Comparison of ENCODE assay signal across 10 mouse cellular contexts in the genomic region with DNA sequence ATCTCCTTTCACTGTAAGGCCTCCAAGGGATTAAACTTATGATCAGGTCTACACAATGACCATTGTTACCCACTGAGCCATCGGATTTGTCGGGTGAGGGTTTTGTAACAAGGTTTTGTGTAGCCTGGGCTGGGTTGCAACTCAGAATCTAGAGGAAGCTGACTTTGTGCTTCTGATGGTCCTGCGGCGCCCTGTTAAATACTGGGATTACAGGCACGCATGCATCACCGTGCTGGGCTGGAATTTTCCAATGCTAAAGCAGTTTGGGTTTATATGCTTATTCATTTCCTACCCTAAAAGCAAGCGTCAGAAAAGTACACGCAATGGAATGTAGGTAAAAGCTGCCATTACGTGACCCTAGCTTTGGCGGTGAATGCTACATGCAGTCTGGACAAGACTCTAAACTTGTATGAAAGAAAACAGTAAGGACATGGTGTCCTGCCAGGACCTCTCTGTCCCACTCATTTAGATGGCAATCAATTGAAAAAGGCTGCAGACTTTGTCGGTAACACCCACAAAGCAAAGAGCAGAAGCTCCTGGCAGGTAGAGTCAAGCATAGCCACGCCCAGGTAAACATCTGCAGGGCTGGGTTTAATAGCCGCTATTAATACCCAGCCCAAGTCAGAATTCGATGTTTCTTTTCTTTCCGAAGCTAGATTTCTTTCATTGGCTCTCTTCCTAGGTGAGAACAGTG. TPM values are rescaled to one million over a fixed set of nuclear protein-coding genes. Genes with fewer than 3 reads are reported as not detected.
DNase-seq lines count a peak whose midpoint lies in the region; ATAC-seq lines count a peak whose summit lies in the region.
"Had no signal": no experiment of that assay in that cellular context is flagged by ENCODE, and none has a peak within 500 bp of the region (broad histone marks: within the 10 kb centered on the region; RNA-seq: fewer than 3 reads in every experiment).

No protein-coding gene starts in this region.

- WGBS in kidney, embryonic 16.5 days: 29% methylated on average over 15 of the region's 15 CpGs
- WGBS in intestine, embryonic 14.5 days: 34% methylated on average over 15 of the region's 15 CpGs
- WGBS in neural tube, embryonic 14.5 days: 21% methylated on average over 15 of the region's 15 CpGs

- H3K4me2 ChIP-seq in kidney, embryonic 16.5 days (replicated peaks; ENCODE audit: low read depth, low read length): peak overlapping the region; percentile 46
- H3K4me2 ChIP-seq in intestine, embryonic 14.5 days (ENCODE audit: low read length): peak overlapping the region; percentile 38
- H3K4me2 ChIP-seq in neural tube, embryonic 14.5 days (ENCODE audit: low read depth, low read length): peak overlapping the region; percentile 19

- no peak overlapping the region for H3K27ac ChIP-seq in kidney, embryonic 16.5 days (ENCODE audit: low read length)
- H3K27ac ChIP-seq in intestine, embryonic 14.5 days (ENCODE audit: low read depth): no peak overlapping the region
- no peak overlapping the region for H3K27ac ChIP-seq in neural tube, embryonic 14.5 days (ENCODE audit: low read depth, low read length)

- DNase-seq in kidney, adult 18-20 months: no peak
- peak; percentile 75 for DNase-seq in fat pad, adult 2 months (ENCODE audit: extremely low read depth, low read depth, low spot score)
- peak; percentile 63 for DNase-seq in intestine, embryonic 14.5 days (ENCODE audit: low spot score)
- no peak for DNase-seq in layer of hippocampus, adult 18-20 months (ENCODE audit: low spot score in 2 of 2)
- DNase-seq: lung, adult 18-20 months had no signal

- H3K9ac ChIP-seq in kidney, embryonic 16.5 days (replicated peaks; ENCODE audit: low read length): no peak overlapping the region
- no peak overlapping the region for H3K9ac ChIP-seq in intestine, embryonic 14.5 days (ENCODE audit: low read length)
- H3K9ac ChIP-seq in neural tube, embryonic 14.5 days (replicated peaks; ENCODE audit: low read depth, low read length): no peak overlapping the region

- 0 out of 2 replicates have a peak, but pooled peaks have one; percentile 3 for ATAC-seq in kidney, embryonic 16.5 days (ENCODE audit: low FRiP score, low TSS enrichment)
- ATAC-seq in intestine, embryonic 14.5 days (replicated peaks; ENCODE audit: low FRiP score, low TSS enrichment, low read depth): 0 out of 2 replicates have a peak, but pooled peaks have one; percentile 27
- ATAC-seq in neural tube, embryonic 14.5 days (ENCODE audit: low read depth): peak; percentile 35; the same call in 1 of the 2 replicates
- no peak for ATAC-seq in megakaryocyte-erythroid progenitor cell, adult 5-6 weeks (replicated peaks; ENCODE audit: low FRiP score, low TSS enrichment, poor library complexity, severe bottlenecking)
- no peak for ATAC-seq in megakaryocyte, adult 5-6 weeks (ENCODE audit: poor library complexity, severe bottlenecking)

- peaks cover 12% of the 10 kb centered on the region for H3K27me3 ChIP-seq in kidney, embryonic 16.5 days (ENCODE audit: insufficient read depth, low read length)
- peaks cover 5% of the 10 kb centered on the region; the same call in 1 of the 2 replicates for H3K27me3 ChIP-seq in intestine, embryonic 14.5 days (replicated peaks; ENCODE audit: control insufficient read depth, insufficient read depth, low read length)
- H3K27me3 ChIP-seq in neural tube, embryonic 14.5 days (ENCODE audit: control insufficient read depth, insufficient read depth, low read length): peaks cover 5% of the 10 kb centered on the region

- no peaks in the 10 kb centered on the region for H3K36me3 ChIP-seq in kidney, embryonic 16.5 days (ENCODE audit: insufficient read depth, low read length)
- no peaks in the 10 kb centered on the region for H3K36me3 ChIP-seq in intestine, embryonic 14.5 days (ENCODE audit: control insufficient read depth, insufficient read depth, low read length)
- no peaks in the 10 kb centered on the region for H3K36me3 ChIP-seq in neural tube, embryonic 14.5 days (ENCODE audit: control insufficient read depth, insufficient read depth, low read length)
- H3K36me3 ChIP-seq: G1E had no signal

- peak overlapping the region; percentile 26 for H3K4me3 ChIP-seq in kidney, embryonic 16.5 days (ENCODE audit: low read length)
- H3K4me3 ChIP-seq in intestine, embryonic 14.5 days (ENCODE audit: low read depth, low read length): 0 out of 2 replicates have a peak overlapping the region, but pooled peaks have one; percentile 10
- H3K4me3 ChIP-seq in neural tube, embryonic 14.5 days (ENCODE audit: low read depth, low read length): no peak overlapping the region

- peaks cover 16% of the 10 kb centered on the region; the same call in 1 of the 2 replicates for H3K4me1 ChIP-seq in kidney, embryonic 16.5 days (ENCODE audit: insufficient read depth, low read length)
- peaks cover 4% of the 10 kb centered on the region for H3K4me1 ChIP-seq in intestine, embryonic 14.5 days (replicated peaks; ENCODE audit: control insufficient read depth, insufficient read depth, low read length)
- no peaks in the 10 kb centered on the region; the same call in 1 of the 2 replicates for H3K4me1 ChIP-seq in neural tube, embryonic 14.5 days (ENCODE audit: control insufficient read depth, insufficient read depth, low read length)

- H3K9me3 ChIP-seq in kidney, embryonic 16.5 days (ENCODE audit: low read length): no peaks in the 10 kb centered on the region
- no peaks in the 10 kb centered on the region for H3K9me3 ChIP-seq in intestine, embryonic 14.5 days (ENCODE audit: control insufficient read depth, low read length)
- no peaks in the 10 kb centered on the region for H3K9me3 ChIP-seq in neural tube, embryonic 14.5 days (ENCODE audit: control insufficient read depth, low read length)
- H3K9me3 ChIP-seq: G1E had no signal

RNA-seq across cellular contexts. Expression of a gene that starts 45.8 kb away (rescaled TPM):
- not detected in 2 replicates for polyA plus RNA-seq in kidney, embryonic 16.5 days (2015; fragmentation: Nextera tagmentation; extraction: Ambion mirVana)
- polyA plus RNA-seq in intestine, embryonic 14.5 days (2014; fragmentation: Nextera tagmentation; extraction: Ambion mirVana): 0.27 and 0.54 TPM in 2 replicates
- 6.2 and 10.9 TPM in 2 replicates for polyA plus RNA-seq in neural tube, embryonic 14.5 days (2014; fragmentation: Nextera tagmentation; extraction: Ambion mirVana)
- not detected in 2 replicates for total RNA-seq in megakaryocyte-erythroid progenitor cell, adult 5-6 weeks (2014; fragmentation: Nextera tagmentation)
- not detected in 2 replicates for total RNA-seq in megakaryocyte-erythroid progenitor cell, adult 5-6 weeks (2017)
- 10 to 100 TPM; 60.7 to 68.0 TPM for total RNA-seq in layer of hippocampus, adult 18-20 months (2021)
- 16.7 and 27.0 TPM in 2 replicates for total RNA-seq in megakaryocyte, adult 5-6 weeks (2015)
- 2.2 and 10.8 TPM in 2 replicates for total RNA-seq in megakaryocyte, adult 5-6 weeks (2017)
- total RNA-seq: G1E had no signal
- polyA plus RNA-seq: G1E had no signal

Comparison
In these comparisons a context has a peak if more than half of its experiments do, and no peak if none do; other contexts are left out.
1. ATAC-seq: peak in kidney, embryonic 16.5 days (single experiment), intestine, embryonic 14.5 days (single experiment) and neural tube, embryonic 14.5 days (single experiment); none in megakaryocyte-erythroid progenitor cell, adult 5-6 weeks (single experiment) and megakaryocyte, adult 5-6 weeks (single experiment).
2. DNase-seq: peak in fat pad, adult 2 months (single experiment) and intestine, embryonic 14.5 days (single experiment); none in kidney, adult 18-20 months (single experiment) and layer of hippocampus, adult 18-20 months (0 of 2).
3. Peak in every context shown above with its lines, with median percentiles within 50 percentile points of each other: H3K4me2 ChIP-seq.